Mouse (Mus musculus): ENCODE data around the gene Sec1.

- TF ChIP-seq GATA1 (IDR thresholded peaks at IDR 0.05; ENCODE audit: low read length) (no peak), TAL1 (IDR thresholded peaks at IDR 0.05; ENCODE audit: low read length) (no peak)
Observed at GRCm38 (mm10) chr7:45708221-45708761, 14.1 kb upstream of the Sec1 start.
